Mouse (Mus musculus): ENCODE measurements around the gene Mypop. TPM values are rescaled to one million over a fixed set of nuclear protein-coding genes. Genes with fewer than 3 reads are reported as not detected.

Gene Mypop
- polyA plus RNA-seq, 1 experiment from 2014 or later, result 4.8 TPM

DNA sequence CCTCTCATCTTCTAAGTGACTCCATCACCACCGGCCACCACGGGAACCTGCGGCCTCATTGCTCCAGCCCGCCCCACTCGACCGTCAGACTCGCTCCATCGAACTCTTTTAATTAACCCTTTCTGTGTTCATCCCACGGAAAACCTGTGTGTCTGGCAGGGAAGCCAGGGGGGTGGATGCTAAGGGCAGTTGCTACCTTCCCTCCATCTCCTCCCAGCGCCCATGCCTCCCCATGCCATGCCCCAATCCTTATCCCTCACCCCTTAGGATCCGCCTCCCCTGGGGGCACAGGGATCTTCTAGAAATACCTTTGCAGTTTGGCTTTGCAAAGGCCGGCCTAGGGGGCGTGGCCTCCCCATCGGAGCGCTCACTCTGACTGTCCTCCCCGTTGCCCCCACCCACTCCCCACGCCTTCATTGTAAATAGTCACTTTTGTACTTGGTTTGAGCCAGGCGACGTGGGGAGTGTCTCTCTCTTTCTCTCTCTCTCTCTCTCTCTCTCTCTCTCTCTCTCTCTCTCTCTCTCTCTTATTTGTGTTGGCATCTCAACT is 27.7 kb upstream of the Mypop start:
- no peak overlapping the region for H3K4me3 ChIP-seq (ENCODE audit: low read depth, low read length)
- H3K36me3 ChIP-seq (ENCODE audit: insufficient read depth), result no peaks in the 10 kb centered on the region
- H3K9me3 ChIP-seq (ENCODE audit: low read depth, low read length), result no peaks in the 10 kb centered on the region
- WGBS, result 2% methylated on average over 19 of the region's 19 CpGs
- peak overlapping the region; percentile 7; the same call in 1 of the 2 replicates for H3K4me2 ChIP-seq
- H3K9ac ChIP-seq, result no peak overlapping the region
- TF ChIP-seq CTCF (IDR thresholded peaks at IDR 0.05; ENCODE audit: low read depth), result no peak
- DNase-seq (no peak), ATAC-seq (ENCODE audit: insufficient read depth) (no peak)
- peaks cover 67% of the 10 kb centered on the region for H3K27me3 ChIP-seq (ENCODE audit: insufficient read depth, low read length)
- H3K27ac ChIP-seq (ENCODE audit: low read depth), result no peak overlapping the region
- no peaks in the 10 kb centered on the region for H3K4me1 ChIP-seq (ENCODE audit: insufficient read depth)

DNA sequence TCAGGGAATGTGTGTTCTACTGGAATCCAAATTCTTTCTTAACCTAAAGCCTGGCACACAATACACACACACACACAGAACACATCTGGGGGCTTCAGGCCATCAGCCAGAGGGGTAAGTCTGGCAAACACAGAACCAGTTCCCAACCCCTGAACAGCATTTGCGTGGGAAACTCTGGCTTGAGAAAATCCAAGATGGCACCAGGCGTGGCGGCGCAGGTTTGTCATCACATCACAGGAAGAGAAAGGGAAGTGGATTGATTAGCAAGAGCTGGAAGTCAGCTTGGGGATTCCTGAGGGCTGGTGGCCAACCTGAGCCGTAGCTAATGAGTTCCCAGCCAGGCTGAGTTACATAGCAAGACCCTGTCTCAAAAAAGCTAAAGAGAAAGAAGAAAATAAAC is 25.7 kb upstream of the Mypop start:
- Histone ChIP-seq H3K9me3 (ENCODE audit: low read depth, low read length) (no peaks in the 10 kb centered on the region), H3K4me1 (ENCODE audit: insufficient read depth) (no peaks in the 10 kb centered on the region), H3K4me3 (ENCODE audit: low read depth, low read length) (no peak overlapping the region), H3K4me2 (no peak overlapping the region), H3K27me3 (ENCODE audit: insufficient read depth, low read length) (peaks cover 53% of the 10 kb centered on the region), H3K36me3 (ENCODE audit: insufficient read depth) (no peaks in the 10 kb centered on the region), H3K27ac (ENCODE audit: low read depth) (no peak overlapping the region), H3K9ac (no peak overlapping the region)
- DNase-seq (no peak), ATAC-seq (ENCODE audit: insufficient read depth) (no peak)
- WGBS, result 76% methylated on average over 5 of the region's 5 CpGs
- TF ChIP-seq CTCF (IDR thresholded peaks at IDR 0.05; ENCODE audit: low read depth), result no peak

DNA sequence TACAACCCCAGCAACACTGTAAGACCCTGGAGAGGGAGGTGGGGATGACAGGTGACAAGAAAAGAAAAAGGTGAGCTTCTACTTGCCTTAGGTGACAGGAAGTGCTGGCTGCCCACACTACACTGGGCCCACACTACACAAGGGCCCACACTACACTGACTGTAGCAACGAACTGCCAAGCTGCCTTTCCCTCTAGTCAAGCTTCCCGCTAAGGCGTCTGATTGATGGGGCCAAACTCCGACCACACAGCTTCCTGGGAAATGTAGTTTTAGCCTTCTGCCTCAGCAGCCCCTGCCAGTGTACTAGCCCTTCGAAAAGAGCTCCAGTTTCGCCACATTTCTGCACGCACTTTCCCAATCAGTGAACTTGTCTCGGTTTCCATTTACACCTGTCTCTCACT is 23.4 kb upstream of the Mypop start:
- WGBS, result 7% methylated on average over 8 of the region's 8 CpGs
- no peak for TF ChIP-seq CTCF (IDR thresholded peaks at IDR 0.05; ENCODE audit: low read depth)
- Histone ChIP-seq H3K36me3 (ENCODE audit: insufficient read depth) (no peaks in the 10 kb centered on the region), H3K9me3 (ENCODE audit: low read depth, low read length) (no peaks in the 10 kb centered on the region), H3K9ac (no peak overlapping the region), H3K4me3 (ENCODE audit: low read depth, low read length) (no peak overlapping the region), H3K27me3 (ENCODE audit: insufficient read depth, low read length) (peaks cover 30% of the 10 kb centered on the region), H3K27ac (ENCODE audit: low read depth) (no peak overlapping the region), H3K4me1 (ENCODE audit: insufficient read depth) (no peaks in the 10 kb centered on the region), H3K4me2 (no peak overlapping the region)
- ATAC-seq (ENCODE audit: insufficient read depth), result 0 out of 2 replicates have a peak, but pooled peaks have one; percentile 35
- DNase-seq, result no peak

DNA sequence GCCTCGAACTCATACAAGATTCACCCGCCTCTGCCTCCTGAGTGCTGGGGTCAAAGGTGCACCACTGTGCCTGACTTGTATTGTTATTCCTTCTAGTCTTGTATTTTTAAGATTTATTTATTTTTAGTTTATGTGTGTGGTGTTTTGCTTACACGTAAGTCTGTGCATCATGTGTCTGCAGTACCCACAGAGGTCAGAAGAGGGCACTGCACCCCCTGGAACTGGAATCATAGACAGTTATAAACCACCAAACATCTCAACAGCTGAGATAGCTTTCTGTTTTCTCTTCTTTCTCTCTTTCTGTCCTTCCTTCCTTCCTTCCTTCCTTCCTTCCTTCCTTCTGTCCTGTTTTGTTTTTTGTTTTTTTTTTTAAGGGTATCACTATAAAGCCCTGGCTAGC is 20.1 kb upstream of the Mypop start:
- no peak for DNase-seq
- Histone ChIP-seq H3K27me3 (ENCODE audit: insufficient read depth, low read length) (no peaks in the 10 kb centered on the region), H3K4me2 (no peak overlapping the region), H3K9me3 (ENCODE audit: low read depth, low read length) (no peaks in the 10 kb centered on the region), H3K4me1 (ENCODE audit: insufficient read depth) (no peaks in the 10 kb centered on the region), H3K36me3 (ENCODE audit: insufficient read depth) (no peaks in the 10 kb centered on the region), H3K9ac (no peak overlapping the region), H3K4me3 (ENCODE audit: low read depth, low read length) (no peak overlapping the region), H3K27ac (ENCODE audit: low read depth) (no peak overlapping the region)
- 0 out of 2 replicates have a peak, but pooled peaks have one; percentile 30 for TF ChIP-seq CTCF (IDR thresholded peaks at IDR 0.05; ENCODE audit: low read depth)
- 83% methylated on average over 3 of the region's 3 CpGs for WGBS
- ATAC-seq (ENCODE audit: insufficient read depth), result no peak

DNA sequence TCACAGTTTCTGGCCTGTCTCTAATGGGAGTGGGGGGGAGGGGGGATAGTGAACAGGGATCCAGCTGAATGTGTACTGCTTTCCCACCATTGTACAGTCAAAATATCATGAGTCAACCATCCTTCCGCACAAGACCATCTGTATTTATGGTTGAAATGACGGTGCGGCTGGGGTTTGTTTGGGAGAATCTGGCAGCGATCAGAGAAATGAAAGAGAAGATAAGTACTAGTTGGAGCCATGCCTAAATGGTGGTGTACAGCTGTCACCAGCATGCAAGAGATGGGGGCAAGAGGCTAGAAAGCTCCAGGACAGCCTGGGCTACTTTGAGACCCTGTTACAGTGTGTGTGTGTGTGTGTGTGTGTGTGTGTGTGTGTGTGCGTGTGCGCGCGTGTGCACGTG is 12.7 kb upstream of the Mypop start:
- H3K9ac ChIP-seq, result no peak overlapping the region
- WGBS, result 73% methylated on average over 9 of the region's 9 CpGs
- H3K9me3 ChIP-seq (ENCODE audit: low read depth, low read length), result no peaks in the 10 kb centered on the region
- H3K27ac ChIP-seq (ENCODE audit: low read depth), result no peak overlapping the region
- H3K4me1 ChIP-seq (ENCODE audit: insufficient read depth), result no peaks in the 10 kb centered on the region
- no peaks in the 10 kb centered on the region for H3K36me3 ChIP-seq (ENCODE audit: insufficient read depth)
- no peak for TF ChIP-seq CTCF (IDR thresholded peaks at IDR 0.05; ENCODE audit: low read depth)
- no peak overlapping the region for H3K4me3 ChIP-seq (ENCODE audit: low read depth, low read length)
- DNase-seq (peak; percentile 61), ATAC-seq (ENCODE audit: insufficient read depth) (no peak)
- H3K4me2 ChIP-seq, result no peak overlapping the region
- H3K27me3 ChIP-seq (ENCODE audit: insufficient read depth, low read length), result no peaks in the 10 kb centered on the region

DNA sequence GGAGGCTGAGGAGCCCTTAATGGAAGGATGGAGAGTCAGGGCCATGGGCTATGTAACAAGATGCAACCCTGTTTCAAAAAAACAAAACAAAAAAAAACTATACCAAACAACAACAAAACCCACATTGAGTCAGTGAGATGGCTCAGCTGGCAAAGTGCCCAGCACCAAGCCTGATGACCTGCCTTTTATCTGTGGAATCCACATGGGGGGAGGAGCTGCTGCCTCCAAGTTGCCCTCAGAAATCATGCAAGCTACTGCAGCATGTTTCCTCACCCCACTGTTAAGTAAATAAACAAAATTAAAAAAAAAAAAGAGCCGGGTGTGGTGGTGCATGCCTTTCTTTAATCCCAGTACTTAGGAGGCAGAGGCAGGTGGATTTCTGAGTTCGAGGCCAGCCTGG is 4.5 kb upstream of the Mypop start:
- H3K4me1 ChIP-seq (ENCODE audit: insufficient read depth), result no peaks in the 10 kb centered on the region
- peaks cover 3% of the 10 kb centered on the region for H3K27me3 ChIP-seq (ENCODE audit: insufficient read depth, low read length)
- H3K27ac ChIP-seq (ENCODE audit: low read depth), result no peak overlapping the region
- no peaks in the 10 kb centered on the region for H3K36me3 ChIP-seq (ENCODE audit: insufficient read depth)
- no peak for TF ChIP-seq CTCF (IDR thresholded peaks at IDR 0.05; ENCODE audit: low read depth)
- no peak overlapping the region for H3K4me2 ChIP-seq
- H3K9ac ChIP-seq, result no peak overlapping the region
- no peak overlapping the region for H3K4me3 ChIP-seq (ENCODE audit: low read depth, low read length)
- no peak for DNase-seq
- no peak for ATAC-seq (ENCODE audit: insufficient read depth)
- 62% methylated on average over 2 of the region's 2 CpGs for WGBS
- H3K9me3 ChIP-seq (ENCODE audit: low read depth, low read length), result no peaks in the 10 kb centered on the region

DNA sequence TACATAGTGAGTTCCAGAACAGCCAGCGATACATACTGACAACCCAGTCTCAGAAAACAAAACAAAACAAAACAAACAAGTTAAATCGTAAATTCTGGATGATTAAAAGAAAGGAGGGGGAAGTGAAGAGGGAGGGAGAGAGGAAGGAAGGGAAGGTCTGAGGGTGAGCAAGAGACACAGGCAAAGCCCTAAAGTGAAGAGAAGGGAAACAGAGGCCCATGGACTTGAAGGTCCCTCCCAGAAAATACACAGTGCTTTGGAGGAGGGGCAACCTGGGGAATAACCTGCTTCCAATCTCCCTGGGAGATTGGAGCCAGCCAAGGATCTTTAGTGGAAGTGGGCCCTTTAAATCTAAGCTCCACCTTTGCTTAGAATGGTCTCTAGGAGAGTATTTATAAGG is 3.9 kb upstream of the Mypop start, which contains the start of gene Nanos2:
TSS of gene Nanos2 (plus strand) at position 301 of the 400 bp plus-strand sequence.
- no peak within 1 kb of the TSS for H3K9ac ChIP-seq
- DNase-seq (no peak), ATAC-seq (ENCODE audit: insufficient read depth) (no peak)
- H3K4me3 ChIP-seq (ENCODE audit: low read depth, low read length), result no peak within 1 kb of the TSS
- H3K36me3 ChIP-seq (ENCODE audit: insufficient read depth), result no peaks in the 10 kb centered on the region
- H3K27ac ChIP-seq (ENCODE audit: low read depth), result no peak within 1 kb of the TSS
- H3K27me3 ChIP-seq (ENCODE audit: insufficient read depth, low read length), result peaks cover 9% of the 10 kb centered on the region
- no peaks in the 10 kb centered on the region for H3K9me3 ChIP-seq (ENCODE audit: low read depth, low read length)
- H3K4me2 ChIP-seq, result no peak within 1 kb of the TSS
- TF ChIP-seq CTCF (IDR thresholded peaks at IDR 0.05; ENCODE audit: low read depth), result no peak
- no peaks in the 10 kb centered on the region for H3K4me1 ChIP-seq (ENCODE audit: insufficient read depth)
- 53% methylated on average over 2 of the region's 2 CpGs for WGBS

Data from lung, embryonic 14.5 days (tissue).